Mouse (Mus musculus): ENCODE measurements at regions not wholly inside any gene's neighbourhood (a gene's known extent, or its start where the extent isn't known, plus 50 kb on each side); places are given as distances from the start of the nearest gene placed in this dataset.

DNA sequence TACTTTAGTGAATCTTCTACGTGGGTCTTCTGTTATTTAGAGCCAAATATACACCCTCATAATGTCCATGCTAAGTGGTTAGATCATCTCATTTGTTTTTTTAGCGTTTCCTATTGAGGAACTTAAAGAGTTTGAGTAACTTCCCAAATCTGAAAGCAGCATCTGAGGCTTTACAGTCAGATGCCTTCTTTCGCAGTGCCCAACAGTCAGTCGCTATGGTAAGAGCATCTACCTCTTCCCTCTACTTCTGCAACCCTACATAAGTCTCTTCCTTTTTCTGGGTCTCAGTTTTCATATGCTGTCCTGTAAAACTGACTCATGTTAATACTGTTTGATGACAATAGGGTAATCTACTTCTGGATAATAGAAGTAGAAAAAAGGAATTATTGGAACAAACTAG is 146.8 kb downstream of the Ktn1 start:
- DNase-seq (ENCODE audit: low read depth): no peak

DNA sequence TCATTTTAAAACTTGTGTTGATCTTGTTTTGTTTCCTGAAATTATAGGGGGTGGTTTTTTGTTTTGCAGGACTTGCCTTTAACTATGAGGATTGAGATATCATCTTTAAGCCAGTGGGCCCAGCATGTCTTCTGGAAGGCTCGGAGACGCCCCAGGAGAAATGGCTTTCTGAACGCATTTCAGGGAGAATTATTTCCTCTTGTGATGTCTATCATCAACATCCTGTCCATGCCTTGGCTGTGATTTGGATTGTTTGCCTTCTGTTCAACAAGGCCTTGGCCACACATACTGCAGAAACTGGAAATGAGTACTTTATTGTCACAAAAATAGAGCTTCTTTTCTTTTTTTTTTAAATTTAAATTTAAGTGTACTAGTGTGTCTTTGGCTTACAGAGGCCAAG is 150.0 kb downstream of the Ktn1 start:
- DNase-seq (ENCODE audit: low read depth): no peak

DNA sequence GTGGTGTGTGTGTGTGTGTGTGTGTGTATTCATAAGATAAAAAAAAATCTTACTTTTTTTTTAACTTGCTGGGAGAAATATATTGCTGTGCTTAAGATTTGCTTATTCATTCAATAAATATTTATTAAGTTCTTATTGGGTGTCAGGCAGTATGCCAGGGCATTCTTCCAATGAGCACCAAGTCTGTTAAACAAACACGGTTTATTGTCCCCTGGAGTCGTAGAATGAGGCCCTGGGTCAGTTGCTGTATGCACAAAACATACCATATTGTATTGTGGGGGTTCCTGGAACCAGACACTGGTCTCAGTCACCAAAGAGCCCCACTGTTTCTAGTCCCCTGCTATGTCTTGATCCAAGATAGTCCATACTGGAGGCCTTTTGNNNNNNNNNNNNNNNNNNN is 151.3 kb downstream of the Ktn1 start:
- DNase-seq (ENCODE audit: low read depth): no peak

DNA sequence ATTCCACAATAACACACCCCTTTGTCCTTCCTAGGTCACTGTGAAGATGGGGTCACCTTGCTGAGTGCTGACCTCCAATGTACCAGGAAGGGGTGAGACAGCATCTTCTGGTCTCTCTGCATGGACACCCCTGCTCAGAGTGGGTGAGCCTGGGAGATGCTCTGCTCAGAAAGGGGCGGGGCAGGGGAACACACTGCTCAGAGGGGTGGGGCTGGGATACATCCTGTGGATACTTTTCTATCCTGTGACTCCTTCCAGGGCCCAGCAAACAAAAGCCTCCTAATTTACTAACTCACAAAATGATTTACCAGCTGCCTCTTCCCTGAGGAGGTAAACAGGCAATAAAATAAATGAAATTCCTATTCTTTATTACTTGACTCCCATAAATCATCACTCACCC is 157.0 kb downstream of the Ktn1 start:
- no peak for DNase-seq (ENCODE audit: low read depth)

DNA sequence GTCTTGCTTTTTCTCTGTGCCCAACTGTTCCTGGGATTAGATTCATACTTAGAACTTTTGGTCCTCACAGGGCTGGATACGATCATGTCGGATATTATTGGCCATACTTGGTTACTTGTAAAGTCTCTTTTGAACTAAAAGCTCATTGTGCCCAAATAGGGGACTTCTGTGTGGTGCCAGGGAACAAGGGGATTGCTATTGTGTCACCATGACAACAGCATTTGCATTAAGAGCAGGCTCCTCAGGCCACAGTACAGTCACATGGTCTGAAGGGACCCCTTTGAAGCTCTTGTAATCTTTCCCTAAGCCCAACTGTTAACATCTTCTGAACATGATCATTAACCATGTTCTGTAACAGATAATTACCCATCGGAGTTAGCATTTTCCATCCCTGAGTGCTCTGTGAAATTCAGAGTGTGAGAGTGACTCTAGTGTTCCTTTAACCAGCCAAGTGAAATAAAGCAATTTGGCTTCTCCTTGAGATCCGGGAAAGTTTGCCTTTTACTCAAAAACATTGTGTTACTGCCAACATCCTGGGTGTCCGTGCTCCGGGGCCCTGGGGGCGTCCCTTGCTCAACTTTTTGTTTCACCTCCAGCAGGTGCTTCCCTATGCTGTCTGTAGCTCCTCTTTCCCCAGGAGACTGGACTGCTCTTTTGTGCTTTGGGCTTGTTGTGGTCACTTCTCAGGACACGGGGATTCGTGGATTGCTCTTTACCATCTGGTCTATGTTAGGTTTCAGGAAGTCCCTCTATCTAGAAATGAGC is 157.7 kb downstream of the Ktn1 start:
- no peak for DNase-seq (ENCODE audit: low read depth)

DNA sequence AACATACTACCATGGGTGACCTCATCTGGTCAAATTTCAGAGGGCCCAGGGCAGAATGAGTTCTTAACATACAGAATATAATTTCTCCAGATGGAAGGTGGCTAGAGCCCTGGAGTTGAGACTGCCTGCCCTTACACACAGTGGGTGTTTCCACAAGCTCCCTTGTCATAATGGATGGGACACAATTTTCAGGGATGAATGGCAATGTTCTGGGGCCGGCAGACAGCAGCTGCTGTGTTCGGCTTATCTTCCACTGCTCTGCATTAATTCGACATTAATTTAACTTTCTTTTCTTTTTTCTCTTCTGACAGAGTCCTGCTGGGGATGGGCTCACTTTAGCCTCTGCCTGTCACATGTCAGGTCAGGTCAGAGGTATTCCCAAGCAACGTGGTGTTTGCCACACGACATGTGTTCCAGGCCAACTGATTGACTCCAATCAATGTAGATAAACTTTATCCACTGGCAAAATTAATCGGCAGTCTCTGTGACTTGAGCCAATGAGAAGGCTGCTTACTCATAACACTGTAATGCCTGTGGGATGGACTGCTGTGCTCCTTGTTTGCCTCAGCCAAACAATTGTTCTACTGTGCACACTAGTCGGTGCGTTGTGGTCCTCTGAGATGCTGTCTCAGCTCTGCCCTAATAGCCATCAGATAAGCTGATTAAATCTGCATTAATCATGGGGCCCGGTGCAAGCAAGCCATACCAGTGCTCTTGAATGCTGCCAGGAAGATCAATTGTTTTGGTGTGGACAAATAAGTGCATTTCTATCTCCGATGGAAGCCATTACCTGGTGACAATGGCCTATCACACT is 160.1 kb downstream of the Ktn1 start:
- no peak for DNase-seq (ENCODE audit: low read depth)

DNA sequence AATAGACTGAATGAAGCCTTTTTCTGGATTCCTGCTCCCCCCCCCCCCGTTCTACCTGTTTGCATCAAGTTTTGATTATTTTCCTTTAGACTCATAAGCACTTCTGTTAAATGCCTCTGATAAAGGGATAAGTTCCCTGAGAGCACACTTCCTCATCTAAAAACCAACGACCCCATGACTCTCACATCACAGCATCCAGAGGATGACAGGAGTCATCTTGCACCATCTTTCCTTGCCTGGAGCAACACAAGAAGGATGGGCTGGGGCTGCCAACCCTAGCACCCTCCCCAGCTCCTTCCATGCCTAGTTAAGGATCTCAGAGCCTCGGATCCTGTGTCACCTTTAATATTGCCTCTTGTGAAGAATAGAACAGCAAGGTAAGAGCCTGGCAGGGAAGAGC is 170.0 kb downstream of the Ktn1 start:
- DNase-seq (ENCODE audit: low read depth): no peak

DNA sequence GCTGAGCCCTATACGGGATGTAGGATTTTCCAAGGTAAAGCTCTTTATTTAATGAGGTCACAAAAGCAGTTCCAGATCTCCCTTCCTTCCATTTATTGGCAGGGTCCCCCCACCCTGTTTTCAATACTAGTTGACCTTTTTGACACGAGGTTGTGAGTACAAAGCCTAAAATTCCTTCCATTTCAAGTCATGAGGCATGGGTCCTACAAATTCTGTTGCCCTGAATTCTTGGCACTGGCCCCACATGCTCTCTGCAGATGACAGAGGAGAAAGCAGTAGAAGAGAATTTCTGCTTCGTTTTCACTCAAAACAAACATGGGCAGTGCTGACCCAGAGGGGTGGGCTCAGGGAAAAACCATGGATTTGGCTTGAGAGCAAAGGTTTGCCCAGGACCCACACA is 170.4 kb downstream of the Ktn1 start:
- DNase-seq (ENCODE audit: low read depth): no peak

DNA sequence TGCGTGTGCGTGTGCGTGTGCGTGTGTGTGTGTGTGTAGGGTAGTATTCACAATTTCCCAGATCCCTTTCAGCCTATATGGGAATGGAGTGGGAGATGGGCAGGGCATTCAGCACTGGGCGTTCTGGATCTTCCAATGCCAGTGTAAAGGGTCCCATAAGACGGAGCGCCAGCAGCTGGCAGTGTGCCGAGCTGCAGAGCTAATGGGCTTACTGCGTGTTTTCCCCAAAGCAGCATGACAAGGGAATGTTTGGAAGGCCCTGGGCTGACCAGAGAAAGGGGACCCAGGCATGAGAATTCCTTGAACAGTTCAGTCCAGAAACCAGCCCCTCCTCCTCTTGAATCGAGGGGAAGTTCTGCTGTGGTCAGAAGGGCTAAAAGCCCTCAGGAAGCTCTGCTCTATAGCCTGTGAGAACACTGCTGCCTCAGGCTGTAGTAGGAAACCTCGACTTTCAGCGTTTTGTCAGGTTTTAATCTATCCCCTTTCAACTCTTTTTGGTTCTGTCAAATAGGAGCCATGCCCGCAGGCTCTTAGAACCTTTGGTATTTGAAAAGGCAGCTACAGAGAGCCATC is 172.4 kb downstream of the Ktn1 start:
- DNase-seq (ENCODE audit: low read depth): no peak

DNA sequence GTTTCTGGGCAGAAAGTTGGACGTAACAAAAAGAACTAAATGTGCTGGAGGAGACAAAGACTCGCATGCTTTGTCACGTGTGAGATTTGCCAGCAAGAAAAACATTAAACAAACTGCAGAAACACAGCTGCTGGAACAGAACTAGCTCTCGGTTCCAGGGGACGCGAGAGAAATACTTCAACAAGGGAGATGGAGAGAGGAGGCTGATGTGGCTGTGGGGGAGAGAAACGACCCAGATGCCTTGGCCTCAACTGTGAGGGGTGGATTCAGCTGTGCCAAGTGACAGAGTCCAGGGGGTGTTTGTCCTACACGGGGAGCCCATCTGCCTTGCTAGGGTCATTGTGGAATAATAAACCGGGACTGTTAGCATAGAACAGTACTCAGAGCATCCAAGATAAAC is 174.9 kb downstream of the Ktn1 start:
- no peak for DNase-seq (ENCODE audit: low read depth)

DNA sequence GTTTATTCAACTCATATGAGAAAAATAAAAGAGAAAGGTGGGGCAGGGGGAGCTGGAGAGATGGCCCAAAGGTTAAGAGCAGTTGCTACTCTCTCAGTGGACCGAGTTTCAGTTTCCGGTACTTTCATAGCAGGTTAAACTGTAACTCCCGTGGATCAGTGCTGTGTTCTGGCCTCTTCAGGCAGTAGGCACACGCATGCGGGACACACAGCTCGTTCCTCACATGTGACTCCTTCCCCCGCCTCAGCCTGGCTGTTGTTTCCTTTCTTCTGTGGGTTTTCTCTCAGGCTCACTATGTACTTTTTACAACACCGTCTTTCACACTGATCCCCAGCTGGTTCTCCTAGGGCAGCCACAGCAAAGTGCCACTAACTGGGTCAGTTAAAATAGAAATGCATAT is 175.4 kb downstream of the Ktn1 start:
- no peak for DNase-seq (ENCODE audit: low read depth)

DNA sequence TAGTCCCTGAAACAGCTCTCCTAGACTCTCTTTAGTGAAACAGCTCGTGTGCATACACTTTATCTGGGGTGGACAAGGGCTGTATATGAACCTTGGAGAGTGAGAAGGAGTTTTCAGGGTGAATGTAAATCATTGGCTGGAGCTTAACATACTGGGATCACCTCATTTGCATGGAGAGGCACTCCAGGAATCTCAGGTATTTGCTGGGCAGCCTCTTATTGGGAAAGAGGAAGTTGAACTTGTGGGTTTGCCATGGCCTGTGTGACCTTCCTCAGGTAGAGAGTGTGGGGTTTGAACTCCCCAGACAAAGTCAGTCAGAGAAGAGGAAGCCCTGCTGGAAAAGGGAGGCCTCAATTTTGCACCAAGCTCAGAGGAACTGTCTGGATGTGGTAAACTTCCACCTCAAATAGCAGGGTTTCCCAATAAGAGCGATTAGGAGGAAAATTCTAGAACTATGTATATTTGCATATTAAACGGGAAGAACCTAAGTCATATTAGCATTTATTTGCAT is 177.3 kb downstream of the Ktn1 start:
- DNase-seq (ENCODE audit: low read depth): no peak

DNA sequence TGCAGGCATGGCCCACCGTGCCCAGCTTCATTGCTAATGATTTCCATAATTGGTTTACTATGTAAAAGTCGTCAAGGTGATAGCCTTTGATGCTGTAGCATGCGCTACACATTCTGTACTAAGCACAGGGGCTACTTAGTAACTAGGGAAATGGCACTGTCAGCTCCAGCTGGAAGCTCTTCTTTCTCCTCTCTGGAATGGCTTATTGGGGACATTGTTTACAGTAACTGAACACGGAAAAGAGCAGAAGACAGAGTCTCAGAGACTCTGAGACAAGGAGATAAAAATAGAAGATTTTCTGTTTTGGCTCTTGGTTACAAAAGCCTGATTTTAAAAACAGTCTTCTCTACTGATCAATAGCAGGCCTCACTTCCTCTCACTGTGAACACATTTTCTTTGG is 178.3 kb downstream of the Ktn1 start:
- no peak for DNase-seq (ENCODE audit: low read depth)

DNA sequence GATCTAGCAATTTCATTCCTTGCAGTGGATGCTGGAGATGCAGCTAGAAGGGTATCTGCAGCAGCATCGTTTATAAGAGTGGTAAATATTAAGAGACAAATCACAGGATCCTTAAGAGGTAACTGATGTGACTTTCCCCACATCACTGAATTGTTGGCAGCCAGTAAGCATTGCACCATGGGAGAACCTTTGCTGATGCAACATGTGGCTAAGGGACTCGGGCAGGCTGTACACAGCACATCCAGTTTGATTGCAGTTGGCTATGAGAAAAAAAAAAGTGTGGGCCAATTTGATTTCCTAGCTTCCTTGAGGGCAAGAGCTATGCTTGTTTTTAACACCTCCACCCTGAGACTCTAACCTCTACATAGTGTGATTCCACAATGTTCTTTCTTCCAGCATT is 179.4 kb downstream of the Ktn1 start:
- no peak for DNase-seq (ENCODE audit: low read depth)

DNA sequence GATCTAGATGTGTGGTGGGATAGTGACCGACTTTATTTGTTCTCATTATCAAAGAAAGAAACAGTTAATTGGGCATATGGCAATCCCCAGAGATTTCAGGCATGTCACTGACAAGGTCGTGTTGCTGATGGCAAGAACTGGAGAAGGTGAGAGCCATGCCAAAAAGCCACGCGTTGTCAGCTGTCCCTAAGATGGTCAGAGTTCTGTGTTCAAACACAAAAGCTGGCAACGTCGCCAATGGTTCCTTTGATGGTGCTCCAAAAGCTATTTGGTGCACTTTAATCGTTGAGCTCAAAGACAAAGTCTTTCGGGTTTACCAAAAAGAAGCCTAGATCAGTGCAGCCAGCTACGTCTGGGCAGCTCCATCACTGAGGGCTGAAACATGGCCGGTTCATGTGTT is 185.4 kb downstream of the Ktn1 start:
- no peak for DNase-seq (ENCODE audit: low read depth)

DNA sequence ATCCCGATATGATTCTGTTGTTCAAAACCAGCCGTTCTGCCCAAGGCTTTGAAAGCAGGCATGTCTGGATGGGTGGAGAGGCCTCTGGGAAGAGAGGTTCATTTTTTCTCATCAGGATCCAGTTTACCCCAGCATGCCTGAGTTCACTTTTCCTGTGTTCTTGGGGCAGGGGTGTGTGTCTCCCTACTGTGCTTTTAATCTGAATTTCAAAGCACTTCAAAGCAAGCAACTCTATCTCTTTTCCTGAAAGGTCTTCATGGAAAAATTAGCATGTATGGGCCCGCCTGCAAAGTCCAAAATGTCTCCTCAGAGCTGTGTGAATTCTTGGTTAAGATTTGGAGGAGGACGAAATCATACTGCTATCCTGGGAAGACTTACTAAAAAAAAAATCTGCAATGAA is 187.2 kb downstream of the Ktn1 start:
- no peak for DNase-seq (ENCODE audit: low read depth)

DNA sequence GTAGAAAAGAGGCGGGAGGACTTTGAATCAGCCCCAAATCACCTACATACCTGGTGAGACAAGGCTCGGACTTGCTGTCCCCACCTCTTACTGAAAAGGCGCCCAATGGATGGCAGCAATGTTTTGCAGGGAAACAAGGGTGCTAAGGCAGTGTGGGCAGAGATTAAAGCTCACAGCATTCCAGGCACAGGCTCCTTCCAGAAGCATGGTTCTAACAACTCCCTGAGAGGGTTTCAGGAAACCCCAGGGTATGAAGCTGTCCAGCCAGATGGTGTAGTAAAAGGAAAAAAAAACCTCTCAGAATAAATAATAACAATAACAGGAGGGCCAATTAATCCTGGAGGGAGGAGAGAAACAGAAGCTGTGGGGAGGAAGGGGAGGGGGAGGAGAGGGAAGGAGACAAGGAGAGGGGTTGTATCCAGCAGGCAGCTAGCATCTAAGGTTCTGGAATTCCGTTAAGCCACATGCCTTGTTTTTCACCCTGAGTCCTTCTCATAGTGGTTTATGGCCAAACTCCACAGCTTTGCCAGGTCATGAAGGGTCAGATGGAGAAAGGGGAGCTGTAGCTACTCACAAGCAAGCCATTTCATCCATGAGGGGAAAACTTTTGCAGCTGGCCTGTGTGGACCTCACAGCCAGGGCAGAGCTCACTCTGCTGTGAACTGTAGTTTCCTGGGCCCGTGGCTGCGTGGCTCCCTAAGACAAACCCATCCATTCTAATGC is 191.4 kb downstream of the Ktn1 start:
- no peak for DNase-seq (ENCODE audit: low read depth)

DNA sequence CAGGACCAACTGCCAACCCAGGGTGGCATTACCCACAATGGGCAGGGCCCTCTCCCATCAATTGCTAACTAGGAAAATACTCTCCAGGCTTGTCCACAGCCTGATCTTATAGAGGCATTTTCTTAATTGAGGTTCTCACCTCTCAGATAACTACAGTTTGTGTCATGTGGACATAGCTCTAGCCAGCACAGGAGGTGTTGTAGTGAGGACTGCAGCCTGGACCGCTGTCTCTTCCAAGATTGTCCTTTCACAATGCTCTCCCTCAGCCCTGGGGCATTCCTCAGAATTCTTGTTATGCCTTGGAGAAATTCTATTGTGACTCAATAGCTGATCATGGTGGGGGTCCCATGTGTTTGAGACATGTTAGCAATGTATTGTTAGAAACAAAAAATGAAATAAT is 196.1 kb downstream of the Ktn1 start:
- DNase-seq (ENCODE audit: low read depth): no peak

DNA sequence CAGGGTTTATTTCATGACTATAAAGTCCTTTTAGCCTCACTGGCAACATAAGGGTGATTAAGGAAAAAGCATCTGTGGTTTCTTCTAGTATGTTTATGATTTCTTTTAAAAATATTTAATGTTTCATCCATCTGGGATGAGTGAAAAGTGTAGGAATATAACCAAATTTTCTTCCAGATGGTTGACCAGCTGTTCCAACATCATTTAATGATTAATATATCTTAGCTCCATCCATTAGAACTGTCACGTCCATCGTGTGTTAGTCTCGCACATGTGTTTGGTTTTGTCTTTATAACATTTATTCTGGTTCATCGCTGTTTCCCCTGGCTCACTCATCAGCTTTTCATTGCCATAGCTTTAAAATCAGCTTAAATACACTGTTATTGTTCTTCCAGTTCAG is 200.6 kb downstream of the Ktn1 start:
- no peak for DNase-seq (ENCODE audit: low read depth)

DNA sequence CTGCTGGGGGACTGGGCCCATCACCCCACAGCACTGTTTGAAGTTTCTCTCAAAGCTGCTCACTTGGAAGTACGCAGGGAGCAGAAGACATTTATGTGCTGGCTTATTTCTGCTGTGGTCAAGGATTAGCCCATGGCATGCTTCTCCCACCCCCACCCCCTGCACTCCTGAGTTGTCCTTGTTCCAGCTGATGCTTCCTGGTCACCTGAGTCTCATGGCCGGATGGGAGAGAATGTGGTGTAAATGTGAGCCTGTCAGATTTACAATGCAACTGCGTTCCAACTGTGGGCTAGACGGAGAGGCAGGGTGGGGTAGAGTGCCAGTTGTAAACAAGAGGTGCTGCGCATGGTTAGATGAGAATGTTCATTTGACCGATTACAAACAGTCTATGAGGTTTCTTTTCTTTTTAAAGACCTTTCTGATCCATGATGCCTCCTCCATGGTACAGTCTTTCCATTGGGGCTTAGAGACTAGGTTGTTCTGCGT is 208.1 kb downstream of the Ktn1 start:
- no peak for DNase-seq (ENCODE audit: low read depth)

DNA sequence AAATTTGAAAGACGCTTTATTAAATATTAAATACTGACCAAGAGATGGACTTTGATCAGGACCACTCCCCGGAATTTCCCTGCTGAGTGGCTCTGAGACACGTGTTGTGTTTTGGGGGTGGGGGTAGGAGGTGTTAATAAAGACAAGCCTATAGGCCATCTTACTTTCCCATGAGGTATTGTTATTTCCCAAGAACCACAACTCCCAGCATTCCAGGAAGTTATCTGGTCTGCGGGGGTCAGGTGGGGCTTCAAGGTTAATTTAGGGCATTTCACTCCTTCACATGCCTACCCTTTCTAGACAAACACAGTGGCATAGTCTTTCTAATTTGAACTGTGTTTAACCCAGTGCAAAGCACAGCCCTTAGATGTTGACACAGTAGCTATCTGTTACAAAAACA is 209.0 kb downstream of the Ktn1 start:
- no peak for DNase-seq (ENCODE audit: low read depth)
